Mouse (Mus musculus): ENCODE measurements around the gene Actr2. TPM values are rescaled to one million over a fixed set of nuclear protein-coding genes. Genes with fewer than 3 reads are reported as not detected.

Actr2 gene
- polyA plus RNA-seq, 1 experiment from 2014 or later, result 120 TPM

GRCm38 (mm10) chr11:20013366-20013765 lies 99.3 kb downstream of the Actr2 start:
- no peak overlapping the region for H3K4me2 ChIP-seq (ENCODE audit: low read depth, low read length)
- H3K27me3 ChIP-seq (ENCODE audit: control insufficient read depth, insufficient read depth, low read depth, low read length), result no peaks in the 10 kb centered on the region
- H3K9me3 ChIP-seq (ENCODE audit: control insufficient read depth, low read length), result peaks cover 4% of the 10 kb centered on the region
- peaks cover 21% of the 10 kb centered on the region for H3K36me3 ChIP-seq (ENCODE audit: control insufficient read depth, insufficient read depth, low read length)
- H3K4me3 ChIP-seq (ENCODE audit: low read length), result no peak overlapping the region
- H3K27ac ChIP-seq (ENCODE audit: low read length), result no peak overlapping the region
- no peaks in the 10 kb centered on the region for H3K4me1 ChIP-seq (replicated peaks; ENCODE audit: control insufficient read depth, insufficient read depth, low read length)
- H3K9ac ChIP-seq (ENCODE audit: low read length), result no peak overlapping the region
- no peak for ATAC-seq (ENCODE audit: low read depth)
- 98% methylated on average over 3 of the region's 3 CpGs for WGBS

Other genes starting within 250 kb of the Actr2 start
- gene Spred2, start 188.5 kb downstream of the Actr2 start, polyA plus RNA-seq (2015; fragmentation: Nextera tagmentation; extraction: Ambion mirVana), result 4.5 and 5.7 TPM in 2 replicates
- gene Rab1a, start 88.5 kb upstream of the Actr2 start, polyA plus RNA-seq (2015; fragmentation: Nextera tagmentation; extraction: Ambion mirVana), result 261 and 264 TPM in 2 replicates
- gene Cep68, start 136.5 kb upstream of the Actr2 start, polyA plus RNA-seq (2015; fragmentation: Nextera tagmentation; extraction: Ambion mirVana), result 36.8 and 37.0 TPM in 2 replicates
- 17.9 and 18.2 TPM in 2 replicates for gene Slc1a4, start 219.8 kb upstream of the Actr2 start, polyA plus RNA-seq (2015; fragmentation: Nextera tagmentation; extraction: Ambion mirVana)

All from lung, embryonic 16.5 days (tissue).